Mouse (Mus musculus): ENCODE measurements around the gene Ppp1r15b. TPM values are rescaled to one million over a fixed set of nuclear protein-coding genes. Genes with fewer than 3 reads are reported as not detected.

Gene Ppp1r15b
- total RNA-seq, 2 experiments from 2014 or later, result 42.5 to 44.2 TPM

GRCm38 (mm10) chr1:133121246-133121645 lies 9.7 kb upstream of the Ppp1r15b start:
- no peak for DNase-seq

DNA sequence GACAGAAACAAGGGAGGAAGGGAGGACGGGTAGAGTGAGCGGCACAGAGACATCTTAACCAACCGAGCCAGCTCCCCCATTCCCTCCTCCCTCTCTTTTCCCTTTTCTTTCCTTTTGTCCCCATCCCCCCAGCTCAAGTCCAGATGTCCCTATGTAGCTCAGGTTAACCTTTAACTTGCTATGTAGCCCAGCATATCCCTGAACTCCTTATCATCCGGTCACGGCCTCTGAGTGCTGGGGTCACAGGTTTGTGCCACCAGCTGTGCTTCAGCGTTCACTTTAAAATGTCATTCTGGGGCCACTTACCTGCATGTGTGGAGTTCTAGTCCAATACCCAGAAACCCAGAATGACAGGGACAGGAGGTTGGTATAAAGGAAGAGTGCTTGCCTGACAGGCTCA lies 6.8 kb upstream of the Ppp1r15b start:
- DNase-seq, result no peak

DNA sequence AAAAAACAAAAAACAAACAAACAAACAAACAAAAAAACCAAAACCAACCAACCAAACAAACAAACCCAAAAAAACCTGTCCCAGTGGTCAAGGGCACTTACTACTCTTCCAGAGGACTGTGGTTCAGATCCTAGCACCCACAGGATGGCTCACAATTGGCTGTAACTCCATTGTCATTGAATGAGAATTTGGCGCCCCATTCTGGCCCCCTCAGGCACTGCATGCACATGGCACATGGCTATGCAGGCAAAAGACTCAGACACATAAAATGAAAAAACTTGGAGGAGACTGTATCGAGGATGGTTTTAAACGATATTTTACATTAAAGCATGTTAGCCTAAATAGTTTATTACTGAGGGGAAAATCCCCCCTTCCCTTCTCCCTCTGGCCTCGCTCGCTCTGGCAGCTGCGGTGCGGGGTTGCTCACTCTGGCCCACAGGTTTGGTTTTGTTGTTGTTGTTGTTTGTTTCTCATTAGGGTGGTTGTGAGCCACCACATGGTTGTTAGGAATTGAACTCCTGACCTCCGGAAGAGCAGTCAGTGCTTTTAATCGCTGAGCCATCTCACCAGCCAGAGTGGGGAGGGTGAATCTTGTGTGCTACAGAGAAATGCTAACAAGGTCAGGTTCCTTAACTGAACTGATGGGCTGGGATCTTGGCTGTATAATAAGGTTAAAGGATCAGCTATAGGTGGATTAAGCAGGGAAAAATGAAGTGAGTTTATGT lies 5.1 kb upstream of the Ppp1r15b start:
- no peak for DNase-seq

GRCm38 (mm10) chr1:133126365-133126740 lies 4.6 kb upstream of the Ppp1r15b start:
- DNase-seq, result no peak

DNA sequence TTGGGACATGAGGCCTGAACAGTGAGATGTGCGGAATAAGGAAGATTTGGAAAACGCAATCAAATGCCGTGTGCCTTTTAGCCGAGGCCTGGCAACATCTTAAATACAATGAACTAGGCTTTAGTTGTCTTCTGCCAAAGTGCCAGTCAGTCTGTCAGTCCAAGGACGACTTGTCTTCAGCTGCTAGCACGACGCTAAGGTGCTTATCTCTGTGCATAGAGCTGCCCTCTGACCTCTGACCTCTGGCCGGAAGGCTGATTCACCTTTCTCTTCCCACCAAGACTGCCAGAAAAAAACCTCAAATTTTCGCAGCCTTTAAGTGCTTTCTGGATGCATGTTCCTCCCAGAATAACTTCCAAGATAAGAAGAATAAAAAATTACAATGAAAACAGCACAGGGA lies 3.6 kb upstream of the Ppp1r15b start:
- no peak for DNase-seq

GRCm38 (mm10) chr1:133129471-133130221 lies 1.3 kb upstream of the Ppp1r15b start:
- DNase-seq, result no peak

DNA sequence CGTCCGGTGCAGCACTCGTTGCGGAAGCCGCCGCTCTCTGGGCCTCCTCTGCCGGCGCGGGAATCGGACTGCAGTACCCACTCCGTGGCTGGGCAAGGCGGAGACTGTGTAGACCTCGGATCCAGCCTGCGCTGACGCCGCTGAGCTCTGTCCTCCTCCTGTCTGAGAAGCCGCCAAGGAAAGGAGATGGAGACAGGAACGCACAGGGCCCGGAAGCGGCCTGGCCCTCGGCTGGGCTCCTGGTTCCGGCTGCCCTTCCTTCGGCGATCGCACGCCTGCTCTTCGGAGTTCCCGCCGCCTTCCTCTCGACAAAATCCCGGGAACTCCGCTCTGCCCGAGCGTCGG lies 590 bp downstream of the Ppp1r15b start:
- DNase-seq, result no peak

- DNase-seq, result no peak
These were observed 993 bp downstream of the Ppp1r15b start for GRCm38 (mm10) chr1:133131936-133132335.

DNA sequence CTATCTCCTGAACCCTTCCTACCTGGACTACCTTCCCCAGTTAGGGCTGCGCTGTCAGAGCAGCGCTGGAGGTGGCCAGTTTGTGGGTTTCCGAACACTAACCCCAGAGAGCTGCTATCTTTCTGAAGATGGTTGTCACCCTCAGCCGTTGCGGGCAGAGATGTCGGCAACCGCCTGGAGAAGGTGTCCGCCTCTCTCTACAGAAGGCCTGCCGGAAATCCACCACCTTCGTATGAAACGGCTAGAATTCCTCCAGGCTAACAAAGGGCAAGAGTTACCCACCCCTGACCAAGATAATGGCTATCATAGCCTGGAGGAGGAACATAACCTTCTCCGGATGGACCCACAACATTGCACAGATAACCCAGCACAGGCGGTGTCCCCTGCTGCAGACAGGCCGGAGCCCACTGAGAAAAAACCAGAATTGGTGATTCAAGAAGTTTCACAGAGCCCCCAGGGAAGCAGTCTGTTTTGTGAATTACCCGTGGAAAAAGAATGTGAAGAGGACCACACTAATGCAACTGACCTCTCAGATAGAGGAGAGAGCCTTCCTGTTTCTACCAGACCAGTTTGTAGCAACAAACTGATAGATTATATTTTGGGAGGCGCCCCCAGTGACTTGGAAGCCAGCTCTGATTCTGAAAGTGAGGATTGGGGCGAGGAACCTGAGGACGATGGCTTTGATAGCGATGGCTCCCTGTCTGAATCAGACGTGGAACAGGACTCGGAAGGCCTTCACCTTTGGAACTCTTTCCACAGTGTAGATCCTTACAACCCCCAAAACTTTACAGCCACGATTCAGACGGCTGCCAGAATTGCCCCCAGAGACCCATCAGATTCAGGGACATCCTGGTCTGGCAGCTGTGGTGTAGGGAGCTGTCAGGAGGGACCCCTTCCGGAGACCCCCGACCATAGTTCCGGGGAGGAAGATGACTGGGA lies 1.7 kb downstream of the Ppp1r15b start:
- DNase-seq, result no peak

- no peak for DNase-seq
These were observed 2.5 kb downstream of the Ppp1r15b start for GRCm38 (mm10) chr1:133133425-133133824.

GRCm38 (mm10) chr1:133134071-133134470 lies 3.1 kb downstream of the Ppp1r15b start:
- no peak for DNase-seq

- no peak for DNase-seq
These were observed 3.9 kb downstream of the Ppp1r15b start for GRCm38 (mm10) chr1:133134881-133135280.

DNA sequence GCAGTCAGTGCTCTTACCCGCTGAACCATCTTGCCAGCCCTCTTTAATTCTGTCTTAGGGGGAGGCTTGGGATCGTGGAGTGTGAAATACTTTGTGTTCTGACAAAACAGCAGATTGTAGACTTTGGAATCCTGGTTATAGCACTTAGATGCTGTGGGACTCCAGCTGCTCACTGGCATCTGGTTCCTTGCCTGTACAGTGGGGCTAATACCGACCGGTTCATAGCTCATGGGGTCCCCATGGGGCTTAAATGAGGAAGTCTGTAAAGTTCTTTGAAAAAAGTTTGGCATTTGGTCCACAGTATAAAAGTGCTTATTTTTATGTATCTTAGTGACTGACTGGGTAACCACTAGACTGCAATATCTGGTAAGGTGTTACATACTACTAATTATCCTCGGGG lies 4.9 kb downstream of the Ppp1r15b start:
- DNase-seq, result no peak

DNA sequence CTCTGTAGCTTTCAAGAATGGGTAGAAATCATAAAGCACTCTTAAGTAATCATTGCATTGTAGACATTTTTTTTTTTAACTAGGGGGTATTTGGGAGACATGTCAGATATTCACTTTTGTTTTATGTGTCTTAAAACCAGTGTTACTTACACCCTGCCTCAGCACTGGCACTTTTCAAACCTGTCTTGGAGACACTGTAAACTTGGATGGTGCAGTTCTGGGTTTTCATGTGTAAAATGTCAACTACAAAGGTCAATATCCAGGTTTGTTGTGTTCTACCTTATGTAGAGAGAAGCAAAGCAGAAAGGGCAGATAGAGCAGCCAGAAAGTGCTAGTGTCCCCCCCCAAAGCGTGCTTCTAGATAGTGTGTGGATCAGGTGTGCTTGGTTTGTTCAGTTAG lies 7.5 kb downstream of the Ppp1r15b start:
- no peak for DNase-seq

DNA sequence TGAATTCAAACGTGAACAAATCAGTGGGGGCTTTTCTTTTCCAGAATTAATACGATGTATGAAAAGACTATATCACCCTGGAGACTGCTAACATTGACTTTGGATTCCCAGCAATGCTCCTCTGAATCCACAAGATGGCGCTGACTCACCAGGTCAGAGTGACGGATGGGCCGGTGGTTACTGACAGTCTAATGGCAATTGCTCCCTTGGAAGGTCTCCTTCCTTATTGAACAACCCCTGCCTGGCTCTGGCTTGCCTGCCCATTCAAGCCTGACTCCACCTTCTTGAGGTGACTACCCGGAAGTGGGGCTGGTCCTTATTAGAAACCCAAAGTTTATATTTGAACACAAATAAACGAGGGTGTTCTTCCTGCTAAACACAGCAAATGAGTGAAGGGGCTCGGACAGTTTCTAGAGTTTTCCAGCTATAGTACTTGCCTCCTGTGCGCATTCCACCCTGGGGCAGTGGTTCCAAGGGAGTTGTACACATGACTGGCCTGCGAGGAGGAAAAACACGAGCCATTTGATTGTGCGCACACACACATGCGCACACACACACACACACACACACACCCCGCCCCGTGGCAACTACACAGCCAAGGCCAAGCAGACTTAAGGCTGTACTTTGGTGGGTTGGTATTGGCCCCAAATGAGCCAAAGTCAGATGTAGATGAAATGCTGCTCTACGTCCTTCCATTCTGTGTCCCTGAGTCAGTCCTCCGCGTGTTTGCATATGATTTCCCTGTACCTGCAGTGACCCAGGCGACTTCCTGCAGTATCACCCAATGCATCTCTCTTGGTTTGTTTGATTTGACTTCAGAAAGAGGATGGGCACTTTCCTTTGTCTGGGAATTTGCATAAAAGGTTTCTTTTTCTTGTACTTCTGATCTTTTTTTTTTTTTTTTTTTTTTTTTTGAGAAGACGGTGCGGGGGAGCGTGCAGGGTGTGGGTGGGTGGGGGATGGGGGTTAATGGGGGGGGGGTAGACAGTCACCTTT lies 15.4 kb downstream of the Ppp1r15b start:
- peak in 1 of 2 experiments; percentile 42 for DNase-seq

- DNase-seq, result no peak
These were observed 16.4 kb downstream of the Ppp1r15b start for GRCm38 (mm10) chr1:133147324-133147723.

DNA sequence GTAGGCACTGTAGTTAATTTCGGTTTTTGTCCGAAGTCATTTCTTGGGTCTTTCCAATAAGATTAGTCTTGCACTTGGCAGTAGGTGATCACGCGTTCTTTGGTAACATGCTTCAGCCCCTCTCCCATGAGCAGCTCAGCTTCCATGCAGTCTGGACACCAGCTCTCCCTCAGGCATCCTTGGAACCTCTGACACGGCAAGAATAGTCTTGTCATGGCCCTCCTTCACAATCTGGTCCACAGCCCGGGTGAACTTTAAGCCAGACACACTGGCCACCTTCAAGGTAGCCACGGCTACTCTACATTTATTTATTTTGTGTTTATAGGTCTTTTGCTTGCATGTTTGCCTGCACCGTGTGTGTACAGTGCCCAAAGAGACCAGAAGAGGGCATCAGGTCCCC lies 17.2 kb downstream of the Ppp1r15b start:
- no peak for DNase-seq

DNA sequence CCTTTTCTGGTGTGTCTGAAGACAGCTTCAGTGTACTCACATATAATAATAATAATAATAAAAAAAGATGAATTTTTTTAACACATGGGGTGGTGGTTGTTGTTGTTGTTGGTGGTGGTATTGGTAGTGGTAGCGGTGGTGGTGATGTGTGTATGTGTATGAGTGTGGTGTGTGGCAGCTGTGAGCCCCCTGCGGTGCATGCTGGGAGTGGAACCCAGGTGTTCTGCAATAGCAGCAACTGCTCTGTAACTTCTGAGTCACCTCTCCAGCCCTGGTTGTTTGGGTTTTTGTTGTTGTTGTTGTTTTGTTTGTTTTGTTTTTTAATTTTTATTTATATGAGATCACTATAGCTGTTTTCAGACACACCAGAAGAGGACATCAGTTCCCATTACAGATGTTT lies 19.6 kb downstream of the Ppp1r15b start:
- DNase-seq, result no peak

GRCm38 (mm10) chr1:133152213-133152612 lies 21.3 kb downstream of the Ppp1r15b start:
- no peak for DNase-seq

DNA sequence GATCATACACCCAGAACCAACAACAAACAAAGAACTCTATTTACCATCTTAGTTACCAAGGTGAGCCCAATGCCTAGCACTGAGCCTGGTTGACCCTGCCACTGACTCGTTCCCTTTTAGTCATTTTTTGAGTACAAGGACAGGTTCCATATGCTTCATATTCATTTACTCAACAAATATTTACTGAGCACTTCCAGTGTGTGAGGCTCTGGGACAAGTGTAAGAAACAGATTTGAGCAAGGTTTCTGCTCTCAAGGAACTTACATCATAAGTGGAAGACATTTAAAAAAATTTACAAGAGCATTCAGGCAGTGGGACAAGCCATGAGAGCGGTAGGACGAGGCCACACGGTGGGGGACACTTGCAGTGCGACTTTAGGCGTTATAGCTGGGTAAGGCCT lies 24.3 kb downstream of the Ppp1r15b start:
- DNase-seq, result no peak

DNA sequence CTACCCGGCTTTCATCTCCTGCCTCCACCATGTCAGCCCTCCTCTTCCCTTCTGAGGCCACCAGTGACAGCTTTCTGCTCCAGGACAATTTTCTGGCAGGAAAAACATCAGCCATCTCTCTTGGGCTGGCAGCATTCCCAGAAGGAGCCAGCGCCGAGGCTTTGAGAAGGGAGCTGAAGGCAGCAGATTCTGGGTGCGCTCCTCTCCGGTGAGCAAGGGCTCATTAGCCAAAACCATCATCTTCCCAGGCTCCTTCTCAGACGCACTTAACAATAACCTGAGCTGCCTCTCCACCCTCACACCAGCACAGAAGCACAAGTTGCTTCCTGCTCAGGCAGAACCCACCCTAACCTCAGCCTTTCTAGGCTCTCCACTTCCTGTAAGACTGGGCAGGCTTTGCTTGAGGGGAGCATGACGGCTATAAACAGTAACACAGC lies 28.2 kb downstream of the Ppp1r15b start:
- DNase-seq, result peak; percentile 23 to 39

GRCm38 (mm10) chr1:133161559-133161958 lies 30.6 kb downstream of the Ppp1r15b start:
- no peak for DNase-seq
